ENCODE assay signal across 8 mouse cellular contexts in genomic region chr4:48585241-48586098, GRCm38 (mm10). TPM values are rescaled to one million over a fixed set of nuclear protein-coding genes. Genes with fewer than 3 reads are reported as not detected.
DNase-seq lines count a peak whose midpoint lies in the region; ATAC-seq and TF ChIP-seq lines count a peak whose summit lies in the region.

No protein-coding gene starts in this region.

- peak; percentile 74 for ATAC-seq in heart, embryonic 12.5 days (ENCODE audit: insufficient number of reproducible peaks, low FRiP score)
- ATAC-seq in kidney, embryonic 14.5 days (ENCODE audit: low FRiP score, low TSS enrichment), result peak; percentile 72
- ATAC-seq in neural tube, embryonic 15.5 days (ENCODE audit: low FRiP score), result peak; percentile 75

- H3K4me3 ChIP-seq in heart, adult 2 months, result peak overlapping the region; percentile 57
- peak overlapping the region; percentile 68 for H3K4me3 ChIP-seq in brown adipose tissue, adult 24 weeks (ENCODE audit: insufficient read depth, low read depth, low read length)
- H3K4me3 ChIP-seq in heart, embryonic 12.5 days, result peak overlapping the region; percentile 79
- peak overlapping the region; percentile 70 for H3K4me3 ChIP-seq in kidney, embryonic 14.5 days (ENCODE audit: low read length)
- peak overlapping the region; percentile 61 for H3K4me3 ChIP-seq in neural tube, embryonic 15.5 days (replicated peaks)

- H3K27ac ChIP-seq in heart, adult 2 months, result no peak overlapping the region
- H3K27ac ChIP-seq in brown adipose tissue, adult 24 weeks (replicated peaks; ENCODE audit: low read depth, low read length), result peak overlapping the region; percentile 66
- peak overlapping the region; percentile 87 for H3K27ac ChIP-seq in heart, embryonic 12.5 days (ENCODE audit: poor library complexity, severe bottlenecking)
- H3K27ac ChIP-seq in kidney, embryonic 14.5 days (ENCODE audit: low read depth, low read length), result peak overlapping the region; percentile 93
- H3K27ac ChIP-seq in neural tube, embryonic 15.5 days (replicated peaks), result peak overlapping the region; percentile 95

- no peak for TF ChIP-seq EP300 in heart, adult 2 months (IDR thresholded peaks at IDR 0.05; ENCODE audit: insufficient read depth, low read depth, low read length)

- H3K27me3 ChIP-seq in heart, adult 2 months (ENCODE audit: control insufficient read depth, insufficient read depth, low read length), result no peaks in the 10 kb centered on the region; the same call in 1 of the 2 replicates
- no peaks in the 10 kb centered on the region for H3K27me3 ChIP-seq in heart, embryonic 12.5 days (replicated peaks)
- H3K27me3 ChIP-seq in kidney, embryonic 14.5 days (ENCODE audit: control insufficient read depth, insufficient read depth, low read length), result no peaks in the 10 kb centered on the region
- no peaks in the 10 kb centered on the region for H3K27me3 ChIP-seq in neural tube, embryonic 15.5 days (replicated peaks)

- DNase-seq in heart, adult 2 months, result peak; percentile 45 to 64
- no peak for DNase-seq in heart, adult 9 months (ENCODE audit: low spot score in 2 of 2)
- DNase-seq in lung, adult 18-20 months, result peak; percentile 37 to 47
- peak; percentile 38 for DNase-seq in urinary bladder, postnatal 25 days (ENCODE audit: low spot score)

- H3K79me2 ChIP-seq in heart, adult 2 months (replicated peaks; ENCODE audit: control insufficient read depth, insufficient read depth, low read length), result no peaks in the 10 kb centered on the region

- peak overlapping the region; percentile 19 for H3K9ac ChIP-seq in heart, adult 2 months (ENCODE audit: low read depth, low read length)
- H3K9ac ChIP-seq in heart, embryonic 12.5 days, result peak overlapping the region; percentile 92
- H3K9ac ChIP-seq in kidney, embryonic 14.5 days (ENCODE audit: low read depth, low read length), result peak overlapping the region; percentile 96
- peak overlapping the region; percentile 81 for H3K9ac ChIP-seq in neural tube, embryonic 15.5 days (replicated peaks)

- H3K4me1 ChIP-seq in heart, adult 2 months (ENCODE audit: control insufficient read depth, insufficient read depth, low read length), result no peaks in the 10 kb centered on the region; the same call in 1 of the 2 replicates
- H3K4me1 ChIP-seq in brown adipose tissue, adult 24 weeks (ENCODE audit: control insufficient read depth, insufficient read depth, insufficient read length, low read length), result 0 out of 2 replicates have a peak, but pooled peaks cover 3% of the 10 kb centered on the region
- peaks cover 15% of the 10 kb centered on the region for H3K4me1 ChIP-seq in heart, embryonic 12.5 days (replicated peaks)
- H3K4me1 ChIP-seq in kidney, embryonic 14.5 days (ENCODE audit: control insufficient read depth, insufficient read depth, low read length), result 0 out of 2 replicates have a peak, but pooled peaks cover 3% of the 10 kb centered on the region
- H3K4me1 ChIP-seq in neural tube, embryonic 15.5 days, result peaks cover 17% of the 10 kb centered on the region

- no peaks in the 10 kb centered on the region for H3K9me3 ChIP-seq in heart, embryonic 12.5 days (replicated peaks)
- peaks cover 3% of the 10 kb centered on the region; the same call in 1 of the 2 replicates for H3K9me3 ChIP-seq in kidney, embryonic 14.5 days (ENCODE audit: control insufficient read depth, low read length)
- H3K9me3 ChIP-seq in neural tube, embryonic 15.5 days (replicated peaks), result no peaks in the 10 kb centered on the region

- TF ChIP-seq CTCF in heart, adult 2 months (IDR thresholded peaks at IDR 0.05), result no peak

- H3K36me3 ChIP-seq in heart, adult 2 months (ENCODE audit: control insufficient read depth, insufficient read depth, low read length), result no peaks in the 10 kb centered on the region
- H3K36me3 ChIP-seq in heart, embryonic 12.5 days, result peaks cover 3% of the 10 kb centered on the region; the same call in 1 of the 2 replicates
- H3K36me3 ChIP-seq in kidney, embryonic 14.5 days (ENCODE audit: control insufficient read depth, insufficient read depth, low read length), result peaks cover 3% of the 10 kb centered on the region; the same call in 1 of the 2 replicates
- H3K36me3 ChIP-seq in neural tube, embryonic 15.5 days, result no peaks in the 10 kb centered on the region

- intact Hi-C loops in heart, adult 2 months (cut with DNase I), result loop anchor here (2.0 to 5.0 kb wide), 3 partner anchors 39 to 97 kb away; partner anchors contain the start of gene Cavin4

- H3K4me2 ChIP-seq in heart, embryonic 12.5 days, result peak overlapping the region; percentile 85
- H3K4me2 ChIP-seq in kidney, embryonic 14.5 days (replicated peaks; ENCODE audit: low read depth, low read length), result peak overlapping the region; percentile 64
- peak overlapping the region; percentile 87 for H3K4me2 ChIP-seq in neural tube, embryonic 15.5 days

- 2% methylated on average over 85 of the region's 92 CpGs for WGBS in heart, adult 2 months
- WGBS in heart, embryonic 12.5 days, result under 1% methylated on average over 81 of the region's 92 CpGs
- WGBS in kidney, embryonic 14.5 days, result under 1% methylated on average over 59 of the region's 92 CpGs
- under 1% methylated on average over 74 of the region's 92 CpGs for WGBS in neural tube, embryonic 15.5 days

- TF ChIP-seq POLR2A in heart, adult 2 months (IDR thresholded peaks at IDR 0.05; ENCODE audit: insufficient read depth, low read depth, low read length), result no peak

RNA-seq across cellular contexts. Expression of gene Tmeff1, which starts 0.5 kb away (rescaled TPM):
- total RNA-seq in heart, adult 2 months (2021), result 10 to 100 TPM; 11.1 to 11.7 TPM
- 4.9 and 8.5 TPM in 2 replicates for polyA plus RNA-seq in heart, adult 2 months (2012; rRNA removed)
- polyA plus RNA-seq in brown adipose tissue, adult 24 weeks (2012; ENCODE audit: insufficient read depth, insufficient read length, missing spikeins), result 11.3 and 29.2 TPM in 2 replicates
- 54.8 and 55.4 TPM in 2 replicates for polyA plus RNA-seq in heart, embryonic 12.5 days (2016; fragmentation: Nextera tagmentation; extraction: Ambion mirVana)
- 69.0 and 93.4 TPM in 2 replicates for polyA plus RNA-seq in kidney, embryonic 14.5 days (2014; fragmentation: Nextera tagmentation; extraction: Ambion mirVana)
- polyA plus RNA-seq in neural tube, embryonic 15.5 days (2015; fragmentation: Nextera tagmentation; extraction: Ambion mirVana), result 211 and 276 TPM in 2 replicates

RNA-seq across cellular contexts. Expression of gene Msantd3, which starts 45.7 kb away (rescaled TPM):
- 10 to 100 TPM; 18.9 to 21.8 TPM for total RNA-seq in heart, adult 2 months (2021)
- 9.5 and 15.0 TPM in 2 replicates for polyA plus RNA-seq in heart, adult 2 months (2012; rRNA removed)
- polyA plus RNA-seq in brown adipose tissue, adult 24 weeks (2012; ENCODE audit: insufficient read depth, insufficient read length, missing spikeins), result 18.5 and 31.6 TPM in 2 replicates
- 30.7 and 31.2 TPM in 2 replicates for polyA plus RNA-seq in heart, embryonic 12.5 days (2016; fragmentation: Nextera tagmentation; extraction: Ambion mirVana)
- polyA plus RNA-seq in kidney, embryonic 14.5 days (2014; fragmentation: Nextera tagmentation; extraction: Ambion mirVana), result 32.1 and 38.6 TPM in 2 replicates
- polyA plus RNA-seq in neural tube, embryonic 15.5 days (2015; fragmentation: Nextera tagmentation; extraction: Ambion mirVana), result 20.7 and 26.8 TPM in 2 replicates

Comparison
In these comparisons a context has a peak if more than half of its experiments do, and no peak if none do; other contexts are left out.
1. DNase-seq: peak in heart, adult 2 months (2 of 2), lung, adult 18-20 months (2 of 2) and urinary bladder, postnatal 25 days (single experiment); none in heart, adult 9 months (0 of 2).
2. H3K9ac ChIP-seq: peak in every context shown above with its lines; median percentile 96 in kidney, embryonic 14.5 days; 92 in heart, embryonic 12.5 days; 81 in neural tube, embryonic 15.5 days; 19 in heart, adult 2 months.
3. Peak in every context shown above with its lines, with median percentiles within 50 percentile points of each other: H3K4me3 ChIP-seq, ATAC-seq and H3K4me2 ChIP-seq.